Mouse (Mus musculus): ENCODE data around the gene Anapc16. TPM values are rescaled to one million over a fixed set of nuclear protein-coding genes. Genes with fewer than 3 reads are reported as not detected.

The Anapc16 gene
- 109 and 112 TPM in 2 replicates for polyA plus RNA-seq (2015; fragmentation: Nextera tagmentation; extraction: Ambion mirVana)

- Histone ChIP-seq H3K27me3 (no peaks in the 10 kb centered on the region), H3K27ac (peak within 1 kb of the TSS; percentile 99), H3K9ac (peak within 1 kb of the TSS; percentile 75), H3K36me3 (peaks cover 12% of the 10 kb centered on the region; the same call in 1 of the 2 replicates), H3K4me3 (peak within 1 kb of the TSS; percentile 83), H3K9me3 (no peaks in the 10 kb centered on the region), H3K4me2 (peak within 1 kb of the TSS; percentile 74), H3K4me1 (peaks cover 16% of the 10 kb centered on the region)
- peak; percentile 98 for ATAC-seq (ENCODE audit: borderline replicate concordance, extremely low read depth, low FRiP score, low TSS enrichment)
- under 1% methylated on average over 51 of the region's 51 CpGs for WGBS
These were observed at the start of gene Anapc16, which contains the start of gene Ascc1 for GRCm38 (mm10) chr10:60002673-60003212. Gene Anapc16, minus strand, starts transcription at chr10:60003135. Gene Ascc1, plus strand, starts transcription at chr10:60002805.

GRCm38 (mm10) chr10:60050581-60050980 is 47.6 kb upstream of the Anapc16 start:
- Histone ChIP-seq H3K4me1 (0 out of 2 replicates have a peak, but pooled peaks cover 5% of the 10 kb centered on the region), H3K27me3 (no peaks in the 10 kb centered on the region), H3K9me3 (no peaks in the 10 kb centered on the region), H3K9ac (no peak overlapping the region), H3K4me2 (no peak overlapping the region), H3K27ac (no peak overlapping the region), H3K4me3 (no peak overlapping the region), H3K36me3 (0 out of 2 replicates have a peak, but pooled peaks cover 7% of the 10 kb centered on the region)
- no peak for ATAC-seq (ENCODE audit: borderline replicate concordance, extremely low read depth, low FRiP score, low TSS enrichment)
- WGBS, result 91% methylated on average over 10 of the region's 10 CpGs

GRCm38 (mm10) chr10:60046696-60047095 is 43.8 kb upstream of the Anapc16 start:
- WGBS, result 23% methylated on average over 5 of the region's 5 CpGs
- Histone ChIP-seq H3K4me3 (no peak overlapping the region), H3K27ac (no peak overlapping the region), H3K36me3 (0 out of 2 replicates have a peak, but pooled peaks cover 7% of the 10 kb centered on the region), H3K9ac (no peak overlapping the region), H3K4me1 (0 out of 2 replicates have a peak, but pooled peaks cover 5% of the 10 kb centered on the region), H3K27me3 (no peaks in the 10 kb centered on the region), H3K9me3 (no peaks in the 10 kb centered on the region), H3K4me2 (no peak overlapping the region)
- ATAC-seq (ENCODE audit: borderline replicate concordance, extremely low read depth, low FRiP score, low TSS enrichment), result no peak

GRCm38 (mm10) chr10:60042350-60042922 is 39.5 kb upstream of the Anapc16 start:
- H3K27me3 ChIP-seq, result no peaks in the 10 kb centered on the region
- no peak for ATAC-seq (ENCODE audit: borderline replicate concordance, extremely low read depth, low FRiP score, low TSS enrichment)
- no peaks in the 10 kb centered on the region for H3K9me3 ChIP-seq
- H3K27ac ChIP-seq, result no peak overlapping the region
- WGBS, result 45% methylated on average over 8 of the region's 8 CpGs
- H3K36me3 ChIP-seq, result no peaks in the 10 kb centered on the region
- H3K9ac ChIP-seq, result no peak overlapping the region
- no peak overlapping the region for H3K4me3 ChIP-seq
- H3K4me1 ChIP-seq, result 0 out of 2 replicates have a peak, but pooled peaks cover 5% of the 10 kb centered on the region
- H3K4me2 ChIP-seq, result no peak overlapping the region

GRCm38 (mm10) chr10:60035744-60036143 is 32.8 kb upstream of the Anapc16 start:
- Histone ChIP-seq H3K4me1 (peaks cover 12% of the 10 kb centered on the region), H3K4me3 (no peak overlapping the region), H3K9ac (no peak overlapping the region), H3K27me3 (no peaks in the 10 kb centered on the region), H3K4me2 (no peak overlapping the region), H3K27ac (no peak overlapping the region), H3K36me3 (no peaks in the 10 kb centered on the region), H3K9me3 (no peaks in the 10 kb centered on the region)
- 42% methylated on average over 4 of the region's 4 CpGs for WGBS
- ATAC-seq (ENCODE audit: borderline replicate concordance, extremely low read depth, low FRiP score, low TSS enrichment), result no peak

GRCm38 (mm10) chr10:60034621-60035020 is 31.7 kb upstream of the Anapc16 start:
- Histone ChIP-seq H3K9ac (no peak overlapping the region), H3K4me1 (peaks cover 12% of the 10 kb centered on the region), H3K4me3 (no peak overlapping the region), H3K36me3 (no peaks in the 10 kb centered on the region), H3K27ac (no peak overlapping the region), H3K9me3 (no peaks in the 10 kb centered on the region), H3K27me3 (no peaks in the 10 kb centered on the region), H3K4me2 (no peak overlapping the region)
- ATAC-seq (ENCODE audit: borderline replicate concordance, extremely low read depth, low FRiP score, low TSS enrichment), result no peak
- WGBS, result 77% methylated on average over 3 of the region's 3 CpGs

GRCm38 (mm10) chr10:60033064-60033463 is 30.1 kb upstream of the Anapc16 start:
- Histone ChIP-seq H3K4me1 (peaks cover 14% of the 10 kb centered on the region), H3K4me2 (no peak overlapping the region), H3K9me3 (no peaks in the 10 kb centered on the region), H3K4me3 (no peak overlapping the region), H3K9ac (no peak overlapping the region), H3K27ac (no peak overlapping the region), H3K27me3 (no peaks in the 10 kb centered on the region), H3K36me3 (no peaks in the 10 kb centered on the region)
- WGBS, result 25% methylated on average over 5 of the region's 5 CpGs
- no peak for ATAC-seq (ENCODE audit: borderline replicate concordance, extremely low read depth, low FRiP score, low TSS enrichment)

GRCm38 (mm10) chr10:60032622-60033021 is 29.7 kb upstream of the Anapc16 start:
- H3K4me3 ChIP-seq, result no peak overlapping the region
- H3K4me2 ChIP-seq, result no peak overlapping the region
- H3K9ac ChIP-seq, result no peak overlapping the region
- no peaks in the 10 kb centered on the region for H3K36me3 ChIP-seq
- H3K27me3 ChIP-seq, result no peaks in the 10 kb centered on the region
- 40% methylated on average over 2 of the region's 2 CpGs for WGBS
- no peak overlapping the region for H3K27ac ChIP-seq
- no peaks in the 10 kb centered on the region for H3K9me3 ChIP-seq
- peaks cover 19% of the 10 kb centered on the region for H3K4me1 ChIP-seq
- ATAC-seq (ENCODE audit: borderline replicate concordance, extremely low read depth, low FRiP score, low TSS enrichment), result no peak

- ATAC-seq (ENCODE audit: borderline replicate concordance, extremely low read depth, low FRiP score, low TSS enrichment), result no peak
- Histone ChIP-seq H3K9ac (no peak overlapping the region), H3K4me1 (peaks cover 25% of the 10 kb centered on the region), H3K4me2 (no peak overlapping the region), H3K9me3 (no peaks in the 10 kb centered on the region), H3K27ac (no peak overlapping the region), H3K36me3 (no peaks in the 10 kb centered on the region), H3K4me3 (no peak overlapping the region), H3K27me3 (no peaks in the 10 kb centered on the region)
- 62% methylated on average over 2 of the region's 2 CpGs for WGBS
These were observed 29.1 kb upstream of the Anapc16 start for GRCm38 (mm10) chr10:60031985-60032384.

- 70% methylated on average over 8 of the region's 8 CpGs for WGBS
- H3K4me3 ChIP-seq, result no peak overlapping the region
- H3K27ac ChIP-seq, result no peak overlapping the region
- no peak for ATAC-seq (ENCODE audit: borderline replicate concordance, extremely low read depth, low FRiP score, low TSS enrichment)
- H3K36me3 ChIP-seq, result no peaks in the 10 kb centered on the region
- H3K27me3 ChIP-seq, result no peaks in the 10 kb centered on the region
- H3K4me2 ChIP-seq, result no peak overlapping the region
- H3K9me3 ChIP-seq, result no peaks in the 10 kb centered on the region
- no peak overlapping the region for H3K9ac ChIP-seq
- H3K4me1 ChIP-seq, result peaks cover 29% of the 10 kb centered on the region
These were observed 28.6 kb upstream of the Anapc16 start for GRCm38 (mm10) chr10:60031562-60031961.

GRCm38 (mm10) chr10:60029387-60029786 is 26.5 kb upstream of the Anapc16 start:
- H3K4me1 ChIP-seq, result peaks cover 29% of the 10 kb centered on the region
- no peak overlapping the region for H3K27ac ChIP-seq
- ATAC-seq (ENCODE audit: borderline replicate concordance, extremely low read depth, low FRiP score, low TSS enrichment), result no peak
- no peak overlapping the region for H3K9ac ChIP-seq
- H3K9me3 ChIP-seq, result no peaks in the 10 kb centered on the region
- H3K27me3 ChIP-seq, result no peaks in the 10 kb centered on the region
- H3K4me3 ChIP-seq, result no peak overlapping the region
- no peak overlapping the region for H3K4me2 ChIP-seq
- WGBS, result 89% methylated on average over 4 of the region's 4 CpGs
- H3K36me3 ChIP-seq, result no peaks in the 10 kb centered on the region

GRCm38 (mm10) chr10:60028979-60029378 is 26.0 kb upstream of the Anapc16 start:
- Histone ChIP-seq H3K27me3 (no peaks in the 10 kb centered on the region), H3K4me3 (no peak overlapping the region), H3K4me1 (peaks cover 29% of the 10 kb centered on the region), H3K36me3 (no peaks in the 10 kb centered on the region), H3K27ac (no peak overlapping the region), H3K9me3 (no peaks in the 10 kb centered on the region), H3K9ac (no peak overlapping the region), H3K4me2 (no peak overlapping the region)
- 62% methylated on average over 7 of the region's 7 CpGs for WGBS
- no peak for ATAC-seq (ENCODE audit: borderline replicate concordance, extremely low read depth, low FRiP score, low TSS enrichment)
